Mouse (Mus musculus): ENCODE results near the gene Rint1. TPM values are rescaled to one million over a fixed set of nuclear protein-coding genes. Genes with fewer than 3 reads are reported as not detected.
"Not testable (repeated sequence)": the region's sequence is repeated elsewhere in the genome, so short reads cannot be mapped to it uniquely, and the experiment has no call there.

The Rint1 gene
- polyA plus RNA-seq, 1 experiment from 2014 or later = 47.1 TPM

- peaks cover 14% of the 10 kb centered on the region; the same call in 1 of the 2 replicates for H3K27me3 ChIP-seq
- H3K4me1 ChIP-seq = peaks cover 5% of the 10 kb centered on the region; the same call in 1 of the 2 replicates
- peak overlapping the region; percentile 24 for H3K4me3 ChIP-seq
- peak overlapping the region; percentile 46 for H3K4me2 ChIP-seq
- H3K36me3 ChIP-seq = no peaks in the 10 kb centered on the region
- WGBS = 36% methylated on average over 58 of the region's 58 CpGs
- no peak overlapping the region for H3K9ac ChIP-seq
- ATAC-seq (ENCODE audit: insufficient number of reproducible peaks, low FRiP score, low TSS enrichment, low read depth) = no peak
- H3K27ac ChIP-seq = no peak overlapping the region
- no peaks in the 10 kb centered on the region for H3K9me3 ChIP-seq
These were observed 43.6 kb downstream of the Rint1 start for GRCm38 (mm10) chr5:23830897-23831752.

GRCm38 (mm10) chr5:23835691-23836090 lies 48.2 kb downstream of the Rint1 start:
- H3K9me3 ChIP-seq; H3K4me2 ChIP-seq; H3K4me1 ChIP-seq; H3K9ac ChIP-seq; H3K27ac ChIP-seq; H3K4me3 ChIP-seq; ATAC-seq (ENCODE audit: insufficient number of reproducible peaks, low FRiP score, low TSS enrichment, low read depth): not testable (repeated sequence)
- WGBS = 61% methylated on average over 1 of the region's 1 CpGs
- peaks cover 11% of the 10 kb centered on the region; the same call in 1 of the 2 replicates for H3K27me3 ChIP-seq
- H3K36me3 ChIP-seq = peaks cover 17% of the 10 kb centered on the region

GRCm38 (mm10) chr5:23838158-23838557 lies 50.6 kb downstream of the Rint1 start:
- Histone ChIP-seq H3K4me3 (no peak overlapping the region), H3K9ac (no peak overlapping the region), H3K36me3 (peaks cover 21% of the 10 kb centered on the region), H3K4me2 (no peak overlapping the region), H3K4me1 (peaks cover 10% of the 10 kb centered on the region), H3K27me3 (no peaks in the 10 kb centered on the region), H3K9me3 (no peaks in the 10 kb centered on the region), H3K27ac (no peak overlapping the region)
- no peak for ATAC-seq (ENCODE audit: insufficient number of reproducible peaks, low FRiP score, low TSS enrichment, low read depth)
- 90% methylated on average over 7 of the region's 7 CpGs for WGBS

GRCm38 (mm10) chr5:23843674-23844530 lies 56.4 kb downstream of the Rint1 start, which contains the start of gene Tomm7:
TSS of gene Tomm7 (minus strand) at chr5:23844161.
- H3K9me3 ChIP-seq = no peaks in the 10 kb centered on the region
- H3K4me3 ChIP-seq = peak within 1 kb of the TSS; percentile 78
- H3K9ac ChIP-seq = peak within 1 kb of the TSS; percentile 61
- peak within 1 kb of the TSS; percentile 55 for H3K4me2 ChIP-seq
- H3K27me3 ChIP-seq = no peaks in the 10 kb centered on the region
- under 1% methylated on average over 44 of the region's 44 CpGs for WGBS
- peak; percentile 89 for ATAC-seq (ENCODE audit: insufficient number of reproducible peaks, low FRiP score, low TSS enrichment, low read depth)
- peaks cover 12% of the 10 kb centered on the region for H3K36me3 ChIP-seq
- peak within 1 kb of the TSS; percentile 92 for H3K27ac ChIP-seq
- peaks cover 17% of the 10 kb centered on the region for H3K4me1 ChIP-seq

- H3K4me3 ChIP-seq = peak overlapping the region; percentile 78
- no peaks in the 10 kb centered on the region for H3K9me3 ChIP-seq
- H3K36me3 ChIP-seq = peaks cover 6% of the 10 kb centered on the region; the same call in 1 of the 2 replicates
- H3K27ac ChIP-seq = peak overlapping the region; percentile 92
- ATAC-seq (ENCODE audit: insufficient number of reproducible peaks, low FRiP score, low TSS enrichment, low read depth) = no peak
- H3K27me3 ChIP-seq = no peaks in the 10 kb centered on the region
- WGBS = 16% methylated on average over 7 of the region's 7 CpGs
- peak overlapping the region; percentile 55 for H3K4me2 ChIP-seq
- peaks cover 17% of the 10 kb centered on the region for H3K4me1 ChIP-seq
- peak overlapping the region; percentile 61 for H3K9ac ChIP-seq
These were observed 57.0 kb downstream of the Rint1 start for GRCm38 (mm10) chr5:23844531-23844841.

- Histone ChIP-seq H3K27me3 (no peaks in the 10 kb centered on the region), H3K4me1 (peaks cover 17% of the 10 kb centered on the region), H3K4me3 (no peak overlapping the region), H3K27ac (peak overlapping the region; percentile 92), H3K9me3 (no peaks in the 10 kb centered on the region), H3K4me2 (peak overlapping the region; percentile 55), H3K36me3 (0 out of 2 replicates have a peak, but pooled peaks cover 3% of the 10 kb centered on the region), H3K9ac (no peak overlapping the region)
- no peak for ATAC-seq (ENCODE audit: insufficient number of reproducible peaks, low FRiP score, low TSS enrichment, low read depth)
- 81% methylated on average over 3 of the region's 3 CpGs for WGBS
These were observed 57.6 kb downstream of the Rint1 start for GRCm38 (mm10) chr5:23845141-23845540.

GRCm38 (mm10) chr5:23850345-23851159 lies 63.0 kb downstream of the Rint1 start:
- peak overlapping the region; percentile 90 for H3K4me3 ChIP-seq
- peaks cover 35% of the 10 kb centered on the region for H3K36me3 ChIP-seq
- no peaks in the 10 kb centered on the region for H3K9me3 ChIP-seq
- H3K9ac ChIP-seq = peak overlapping the region; percentile 79
- H3K27me3 ChIP-seq = no peaks in the 10 kb centered on the region
- WGBS = under 1% methylated on average over 61 of the region's 61 CpGs
- ATAC-seq (ENCODE audit: insufficient number of reproducible peaks, low FRiP score, low TSS enrichment, low read depth) = peak; percentile 90
- peak overlapping the region; percentile 85 for H3K27ac ChIP-seq
- peak overlapping the region; percentile 70 for H3K4me2 ChIP-seq
- H3K4me1 ChIP-seq = peaks cover 6% of the 10 kb centered on the region

GRCm38 (mm10) chr5:23851160-23851555 lies 63.6 kb downstream of the Rint1 start:
- WGBS = 3% methylated on average over 4 of the region's 4 CpGs

GRCm38 (mm10) chr5:23852916-23853315 lies 65.4 kb downstream of the Rint1 start:
- H3K4me1 ChIP-seq; H3K27ac ChIP-seq; ATAC-seq (ENCODE audit: insufficient number of reproducible peaks, low FRiP score, low TSS enrichment, low read depth); H3K9me3 ChIP-seq; H3K27me3 ChIP-seq; H3K4me3 ChIP-seq; H3K9ac ChIP-seq; H3K4me2 ChIP-seq: not testable (repeated sequence)
- WGBS = 83% methylated on average over 1 of the region's 1 CpGs
- peaks cover 57% of the 10 kb centered on the region for H3K36me3 ChIP-seq

More at GRCm38 (mm10) chr5:23851160-23851555, 63.6 kb downstream of the Rint1 start:
- not testable (repeated sequence) for H3K9me3 ChIP-seq; ATAC-seq (ENCODE audit: insufficient number of reproducible peaks, low FRiP score, low TSS enrichment, low read depth); H3K27me3 ChIP-seq; H3K4me1 ChIP-seq
- Histone ChIP-seq H3K9ac (peak overlapping the region; percentile 79), H3K4me2 (peak overlapping the region; percentile 70), H3K36me3 (peaks cover 39% of the 10 kb centered on the region), H3K4me3 (peak overlapping the region; percentile 90), H3K27ac (peak overlapping the region; percentile 85)

GRCm38 (mm10) chr5:23855484-23855883 lies 68.0 kb downstream of the Rint1 start:
- Histone ChIP-seq H3K4me1 (peaks cover 6% of the 10 kb centered on the region), H3K27ac (no peak overlapping the region), H3K36me3 (peaks cover 71% of the 10 kb centered on the region), H3K4me2 (no peak overlapping the region), H3K9me3 (no peaks in the 10 kb centered on the region), H3K4me3 (no peak overlapping the region), H3K9ac (no peak overlapping the region), H3K27me3 (no peaks in the 10 kb centered on the region)
- 91% methylated on average over 6 of the region's 6 CpGs for WGBS
- ATAC-seq (ENCODE audit: insufficient number of reproducible peaks, low FRiP score, low TSS enrichment, low read depth) = no peak

GRCm38 (mm10) chr5:23856164-23856563 lies 68.7 kb downstream of the Rint1 start:
- 97% methylated on average over 1 of the region's 1 CpGs for WGBS
- H3K27me3 ChIP-seq = no peaks in the 10 kb centered on the region
- no peak for ATAC-seq (ENCODE audit: insufficient number of reproducible peaks, low FRiP score, low TSS enrichment, low read depth)

More at GRCm38 (mm10) chr5:23856164-23856563, 68.7 kb downstream of the Rint1 start:
- Histone ChIP-seq H3K4me3 (no peak overlapping the region), H3K36me3 (peaks cover 71% of the 10 kb centered on the region), H3K9me3 (no peaks in the 10 kb centered on the region), H3K9ac (no peak overlapping the region), H3K4me1 (peaks cover 6% of the 10 kb centered on the region), H3K4me2 (no peak overlapping the region), H3K27ac (no peak overlapping the region)
